Mouse (Mus musculus): ENCODE results near the gene Fgf14.

DNA sequence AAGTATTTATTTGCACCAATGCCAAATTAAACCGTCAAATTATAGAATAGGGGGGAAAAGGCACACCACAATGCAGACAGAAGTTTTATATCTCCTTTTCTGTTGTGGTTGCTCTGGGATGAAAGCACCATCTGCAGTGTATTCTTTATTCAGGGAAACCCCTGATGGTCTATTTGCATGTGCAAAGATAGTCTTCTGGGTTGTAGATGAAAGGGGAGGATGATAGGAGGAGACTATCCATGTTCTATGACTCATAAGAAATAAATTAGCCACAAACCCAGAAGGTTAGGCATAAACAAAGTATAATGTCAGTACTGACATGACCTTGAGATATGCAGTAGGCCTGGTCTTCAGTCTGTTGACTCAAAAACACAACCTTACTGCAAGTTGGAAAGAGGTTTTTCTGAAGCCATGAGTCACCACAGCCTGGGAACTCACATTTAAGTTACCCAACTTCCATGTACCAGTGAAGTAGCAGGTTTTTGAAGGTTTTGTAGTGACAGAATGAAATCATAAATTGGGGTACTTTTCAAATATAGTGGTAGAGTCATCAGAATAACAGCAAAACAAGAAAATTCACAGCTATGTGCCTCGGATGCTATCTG, 686.2 kb downstream of the Fgf14 start:
- TF ChIP-seq POLR2A (IDR thresholded peaks at IDR 0.05; ENCODE audit: low read depth, low read length) = no peak
- TF ChIP-seq CTCF (conservative IDR thresholded peaks at IDR 0.05; ENCODE audit: insufficient read depth, insufficient read length, low read depth, low read length) = no peak
